19 mouse cellular contexts compared by ENCODE assay signal in genomic region chr15:99035431-99035830, GRCm38 (mm10). TPM values are rescaled to one million over a fixed set of nuclear protein-coding genes. Genes with fewer than 3 reads are reported as not detected.
A peak's percentile ranks its signal among the peaks of the same experiment; 100 is the strongest.
DNase-seq lines count a peak whose midpoint lies in the region; ATAC-seq and TF ChIP-seq lines count a peak whose summit lies in the region.
"Had no signal": no experiment of that assay in that cellular context is flagged by ENCODE, and none has a peak within 500 bp of the region (broad histone marks: within the 10 kb centered on the region; RNA-seq: fewer than 3 reads in every experiment).

No protein-coding gene starts in this region.

- no peaks in the 10 kb centered on the region for H3K9me3 ChIP-seq in heart, postnatal 0 days (replicated peaks; ENCODE audit: control insufficient read depth, low read length)
- H3K9me3 ChIP-seq in liver, embryonic 15.5 days (replicated peaks) = no peaks in the 10 kb centered on the region
- no peaks in the 10 kb centered on the region for H3K9me3 ChIP-seq in liver, postnatal 0 days (ENCODE audit: low read length)
- H3K9me3 ChIP-seq: forebrain, embryonic 13.5 days; hindbrain, embryonic 15.5 days; neural tube, embryonic 13.5 days had no signal

- no peak for TF ChIP-seq CTCF in heart, postnatal 0 days (IDR thresholded peaks at IDR 0.05; ENCODE audit: low read depth)
- TF ChIP-seq CTCF in liver, postnatal 0 days (IDR thresholded peaks at IDR 0.05; ENCODE audit: low read depth) = no peak
- TF ChIP-seq CTCF in lung, adult 2 months (IDR thresholded peaks at IDR 0.05; ENCODE audit: insufficient read depth, low read length) = no peak

- no peak for TF ChIP-seq EP300 in heart, postnatal 0 days (IDR thresholded peaks at IDR 0.05; ENCODE audit: low read depth)
- TF ChIP-seq EP300 in liver, postnatal 0 days (IDR thresholded peaks at IDR 0.05; ENCODE audit: low read depth) = no peak

- H3K27me3 ChIP-seq in heart, postnatal 0 days (ENCODE audit: control insufficient read depth, insufficient read depth, low read length) = no peaks in the 10 kb centered on the region
- no peaks in the 10 kb centered on the region for H3K27me3 ChIP-seq in liver, embryonic 15.5 days
- no peaks in the 10 kb centered on the region for H3K27me3 ChIP-seq in liver, postnatal 0 days (ENCODE audit: insufficient read depth, low read length)
- H3K27me3 ChIP-seq: forebrain, embryonic 13.5 days had no signal

- 59% methylated on average over 4 of the region's 4 CpGs for WGBS in heart, postnatal 0 days
- WGBS in liver, embryonic 15.5 days (ENCODE audit: insufficient replicate concordance) = 80% methylated on average over 4 of the region's 4 CpGs
- WGBS in liver, postnatal 0 days (ENCODE audit: insufficient replicate concordance) = 69% methylated on average over 4 of the region's 4 CpGs
- 86% methylated on average over 4 of the region's 4 CpGs for WGBS in lung, adult 2 months

- no peak for DNase-seq in heart, postnatal 0 days (ENCODE audit: low spot score)
- no peak for DNase-seq in heart, adult 11 months
- DNase-seq in liver = no peak
- DNase-seq in kidney, adult 9 months = peak; percentile 82
- no peak for DNase-seq in liver, postnatal 0 days
- DNase-seq in lung, adult 2 months = no peak
- no peak for DNase-seq in natural killer cell, adult 2 months (ENCODE audit: low spot score in 2 of 2)
- DNase-seq: adrenal gland, postnatal 25 days; cerebellum, adult 9-11 months had no signal

- no peak overlapping the region for H3K4me3 ChIP-seq in heart, postnatal 0 days (ENCODE audit: low read depth, low read length)
- no peak overlapping the region for H3K4me3 ChIP-seq in liver, embryonic 15.5 days (replicated peaks)
- H3K4me3 ChIP-seq in liver, postnatal 0 days (ENCODE audit: low read depth, low read length) = no peak overlapping the region
- no peak overlapping the region for H3K4me3 ChIP-seq in lung, adult 2 months (replicated peaks; ENCODE audit: extremely low read depth, low read depth, low read length)
- H3K4me3 ChIP-seq: forebrain, embryonic 13.5 days; hindbrain, embryonic 15.5 days; neural tube, embryonic 13.5 days had no signal

- peak overlapping the region; percentile 83 for H3K27ac ChIP-seq in heart, postnatal 0 days (ENCODE audit: low read depth)
- H3K27ac ChIP-seq in liver, embryonic 15.5 days (replicated peaks) = 0 out of 2 replicates have a peak overlapping the region, but pooled peaks have one; percentile 41
- H3K27ac ChIP-seq in liver, postnatal 0 days (ENCODE audit: low read depth) = peak overlapping the region; percentile 29; the same call in 1 of the 2 replicates
- H3K27ac ChIP-seq: forebrain, embryonic 13.5 days; hindbrain, embryonic 15.5 days; neural tube, embryonic 13.5 days had no signal

- no peak overlapping the region for H3K9ac ChIP-seq in heart, postnatal 0 days (replicated peaks; ENCODE audit: low read depth, low read length)
- H3K9ac ChIP-seq in liver, embryonic 15.5 days = no peak overlapping the region
- H3K9ac ChIP-seq in liver, postnatal 0 days (replicated peaks) = no peak overlapping the region
- H3K9ac ChIP-seq: forebrain, embryonic 13.5 days; hindbrain, embryonic 15.5 days; neural tube, embryonic 13.5 days had no signal

- TF ChIP-seq POLR2A in lung, adult 2 months (IDR thresholded peaks at IDR 0.05; ENCODE audit: borderline replicate concordance, extremely low read depth, low read depth, low read length) = no peak

- no peak for ATAC-seq in heart, postnatal 0 days (ENCODE audit: insufficient read depth, low read depth)
- ATAC-seq in liver, embryonic 15.5 days (ENCODE audit: insufficient read depth) = no peak
- ATAC-seq in liver, postnatal 0 days = peak; percentile 28; the same call in 1 of the 2 replicates
- ATAC-seq: forebrain, embryonic 13.5 days had no signal

- H3K36me3 ChIP-seq in heart, postnatal 0 days (replicated peaks; ENCODE audit: control insufficient read depth, insufficient read depth, low read length) = peaks cover 34% of the 10 kb centered on the region
- peaks cover 65% of the 10 kb centered on the region for H3K36me3 ChIP-seq in liver, embryonic 15.5 days (replicated peaks)
- H3K36me3 ChIP-seq in liver, postnatal 0 days (replicated peaks; ENCODE audit: insufficient read depth, low read length) = peaks cover 51% of the 10 kb centered on the region
- H3K36me3 ChIP-seq: hindbrain, embryonic 15.5 days; neural tube, embryonic 13.5 days had no signal

- peaks cover 23% of the 10 kb centered on the region for H3K4me1 ChIP-seq in heart, postnatal 0 days (ENCODE audit: control insufficient read depth, insufficient read depth)
- H3K4me1 ChIP-seq in liver, embryonic 15.5 days (replicated peaks) = peaks cover 51% of the 10 kb centered on the region
- H3K4me1 ChIP-seq in liver, postnatal 0 days (ENCODE audit: insufficient read depth) = peaks cover 26% of the 10 kb centered on the region
- H3K4me1 ChIP-seq in lung, adult 2 months (ENCODE audit: control insufficient read depth, insufficient read depth, low read length) = peaks cover 8% of the 10 kb centered on the region

- no peak overlapping the region for H3K4me2 ChIP-seq in heart, postnatal 0 days (ENCODE audit: low read depth, low read length)
- H3K4me2 ChIP-seq in liver, embryonic 15.5 days = no peak overlapping the region; the same call in 1 of the 2 replicates
- no peak overlapping the region for H3K4me2 ChIP-seq in liver, postnatal 0 days (ENCODE audit: low read depth, low read length)
- H3K4me2 ChIP-seq: forebrain, embryonic 13.5 days; hindbrain, embryonic 15.5 days; neural tube, embryonic 13.5 days had no signal

RNA-seq across cellular contexts. Expression of gene Tuba1c, which starts 5.7 kb away (rescaled TPM):
- total RNA-seq in heart, postnatal 0 days (2014; rRNA removed; ENCODE audit: low replicate concordance) = 309 and 399 TPM in 2 replicates
- polyA plus RNA-seq in heart, postnatal 0 days (2015; fragmentation: Nextera tagmentation; extraction: Ambion mirVana) = 73.8 and 97.1 TPM in 2 replicates
- 271 and 291 TPM in 2 replicates for polyA plus RNA-seq in liver, embryonic 15.5 days (2015; fragmentation: Nextera tagmentation; extraction: Ambion mirVana)
- polyA plus RNA-seq in liver, postnatal 0 days (2015; fragmentation: Nextera tagmentation; extraction: Ambion mirVana) = 149 and 152 TPM in 2 replicates
- polyA plus RNA-seq in lung, adult 2 months (2012; rRNA removed) = 72.7 and 91.7 TPM in 2 replicates

RNA-seq across cellular contexts. Expression of gene Prph, which starts 19.5 kb away (rescaled TPM):
- total RNA-seq in heart, postnatal 0 days (2014; rRNA removed; ENCODE audit: low replicate concordance) = 2.0 TPM in 1 of 2 replicates, not detected in the other
- 0.07 and 0.84 TPM in 2 replicates for polyA plus RNA-seq in heart, postnatal 0 days (2015; fragmentation: Nextera tagmentation; extraction: Ambion mirVana)
- 0.83 and 1.2 TPM in 2 replicates for polyA plus RNA-seq in liver, embryonic 15.5 days (2015; fragmentation: Nextera tagmentation; extraction: Ambion mirVana)
- 0.53 and 0.85 TPM in 2 replicates for polyA plus RNA-seq in liver, postnatal 0 days (2015; fragmentation: Nextera tagmentation; extraction: Ambion mirVana)
- 0.71 and 1.0 TPM in 2 replicates for polyA plus RNA-seq in lung, adult 2 months (2012; rRNA removed)

RNA-seq across cellular contexts. Expression of gene Troap, which starts 38.9 kb away (rescaled TPM):
- 16.2 and 19.1 TPM in 2 replicates for total RNA-seq in heart, postnatal 0 days (2014; rRNA removed; ENCODE audit: low replicate concordance)
- 7.0 and 8.1 TPM in 2 replicates for polyA plus RNA-seq in heart, postnatal 0 days (2015; fragmentation: Nextera tagmentation; extraction: Ambion mirVana)
- 14.6 and 15.9 TPM in 2 replicates for polyA plus RNA-seq in liver, embryonic 15.5 days (2015; fragmentation: Nextera tagmentation; extraction: Ambion mirVana)
- 5.6 and 6.7 TPM in 2 replicates for polyA plus RNA-seq in liver, postnatal 0 days (2015; fragmentation: Nextera tagmentation; extraction: Ambion mirVana)
- polyA plus RNA-seq in lung, adult 2 months (2012; rRNA removed) = 0.84 and 1.3 TPM in 2 replicates

RNA-seq across cellular contexts. Expression of gene C1ql4, which starts 52.2 kb away (rescaled TPM):
- not detected in 2 replicates for total RNA-seq in heart, postnatal 0 days (2014; rRNA removed; ENCODE audit: low replicate concordance)
- polyA plus RNA-seq in heart, postnatal 0 days (2015; fragmentation: Nextera tagmentation; extraction: Ambion mirVana) = 0.20 TPM in 1 of 2 replicates, not detected in the other
- not detected in 2 replicates for polyA plus RNA-seq in liver, embryonic 15.5 days (2015; fragmentation: Nextera tagmentation; extraction: Ambion mirVana)
- 0.12 TPM in 1 of 2 replicates, not detected in the other for polyA plus RNA-seq in liver, postnatal 0 days (2015; fragmentation: Nextera tagmentation; extraction: Ambion mirVana)
- polyA plus RNA-seq in lung, adult 2 months (2012; rRNA removed) = not detected in 2 replicates
- total RNA-seq: adrenal gland, postnatal 25 days; heart, adult 8-10 months; heart, postnatal 14 days; megakaryocyte progenitor cell, adult 5-6 weeks had no signal
- polyA plus RNA-seq: forebrain, embryonic 13.5 days; large intestine, adult 2 months; limb, embryonic 11.5 days; lung, embryonic 16.5 days had no signal

RNA-seq across cellular contexts. Expression of gene Dnajc22, which starts 57.5 kb away (rescaled TPM):
- 2.3 TPM in 1 of 2 replicates, not detected in the other for total RNA-seq in heart, postnatal 0 days (2014; rRNA removed; ENCODE audit: low replicate concordance)
- polyA plus RNA-seq in heart, postnatal 0 days (2015; fragmentation: Nextera tagmentation; extraction: Ambion mirVana) = 0.29 and 0.61 TPM in 2 replicates
- polyA plus RNA-seq in liver, embryonic 15.5 days (2015; fragmentation: Nextera tagmentation; extraction: Ambion mirVana) = 18.1 and 21.5 TPM in 2 replicates
- 28.2 and 29.6 TPM in 2 replicates for polyA plus RNA-seq in liver, postnatal 0 days (2015; fragmentation: Nextera tagmentation; extraction: Ambion mirVana)
- polyA plus RNA-seq in lung, adult 2 months (2012; rRNA removed) = 0.23 and 0.53 TPM in 2 replicates
- total RNA-seq: megakaryocyte progenitor cell, adult 5-6 weeks had no signal

Comparison
In these comparisons a context has a peak if more than half of its experiments do, and no peak if none do; other contexts are left out.
1. H3K27ac ChIP-seq: peak in every context shown above with its lines; median percentile 83 in heart, postnatal 0 days; 41 in liver, embryonic 15.5 days; 29 in liver, postnatal 0 days.